Mouse (Mus musculus) midbrain, embryonic 16.5 days (tissue): Measurements from ENCODE around the gene Pparg. TPM values are rescaled to one million over a fixed set of nuclear protein-coding genes. Genes with fewer than 3 reads are reported as not detected.
A peak's percentile ranks its signal among the peaks of the same experiment; 100 is the strongest.

Experiments
- ATAC-seq: fragments of 200-750 bp; cut with Nextera tagmentation; 2 replicates; pipeline ENCODE4 v1.8.0; 2017; ENCODE audit warnings: moderate TSS enrichment
- H3K27ac ChIP-seq: fragments of 300-500 bp; sonication (generic); 2 replicates; pipeline ENCODE4 v1.5.1; 2014; ENCODE audit warnings: mild to moderate bottlenecking, low read length, mixed read lengths
- H3K27me3 ChIP-seq: fragments of 300-500 bp; sonication (generic); 2 replicates; pipeline ENCODE4 v1.6.1; 2014; ENCODE audit warnings: low read depth, low read length, mixed read lengths; ENCODE audit not compliant: control insufficient read depth, insufficient read depth
- H3K36me3 ChIP-seq: fragments of 300-500 bp; sonication (generic); 2 replicates; pipeline ENCODE4 v1.6.1; 2014; ENCODE audit warnings: mild to moderate bottlenecking, low read length, moderate library complexity, mixed read lengths; ENCODE audit not compliant: control insufficient read depth, insufficient read depth
- H3K4me1 ChIP-seq: fragments of 300-500 bp; sonication (generic); 2 replicates; pipeline ENCODE4 v1.6.1; 2014; ENCODE audit warnings: mild to moderate bottlenecking, low read length, mixed read lengths; ENCODE audit not compliant: control insufficient read depth, insufficient read depth
- H3K4me2 ChIP-seq: fragments of 300-500 bp; sonication (generic); 2 replicates; pipeline ENCODE4 v1.6.1; 2014; ENCODE audit warnings: mild to moderate bottlenecking, low read length, mixed read lengths
- H3K4me3 ChIP-seq: fragments of 300-500 bp; sonication (generic); 2 replicates; pipeline ENCODE4 v1.5.1; 2014; ENCODE audit warnings: low read depth, mild to moderate bottlenecking, low read length, moderate library complexity, mixed read lengths
- H3K9ac ChIP-seq: fragments of 300-500 bp; sonication (generic); 2 replicates; pipeline ENCODE4 v1.6.1; 2014; ENCODE audit warnings: low read depth, low read length, mixed read lengths
- H3K9me3 ChIP-seq: fragments of 300-500 bp; sonication (generic); replicated peaks from 2 replicates; pipeline ENCODE4 v1.6.1; 2014; ENCODE audit warnings: mild to moderate bottlenecking, low read length, mixed read lengths; ENCODE audit not compliant: control insufficient read depth, poor library complexity, severe bottlenecking
- WGBS: fragments of 180-500 bp; shearing (Covaris S2); extraction: QIAGEN DNeasy Blood & Tissue Kit; methylation state at CpG from one replicate; pipeline ENCODE4 v1.1.7; 2014; 5-methylcytosine and 5-hydroxymethylcytosine counted together
- polyA plus RNA-seq: library from polyadenylated mRNA; unstranded; fragments of >200 nt; fragmentation: Nextera tagmentation; extraction: Ambion mirVana; gene quantifications from 2 replicates; pipeline ENCODE4 v1.2.1, GENCODE M21; 2015

Gene Pparg
- polyA plus RNA-seq, 1 experiment from 2014 or later = 0.39 TPM

DNA sequence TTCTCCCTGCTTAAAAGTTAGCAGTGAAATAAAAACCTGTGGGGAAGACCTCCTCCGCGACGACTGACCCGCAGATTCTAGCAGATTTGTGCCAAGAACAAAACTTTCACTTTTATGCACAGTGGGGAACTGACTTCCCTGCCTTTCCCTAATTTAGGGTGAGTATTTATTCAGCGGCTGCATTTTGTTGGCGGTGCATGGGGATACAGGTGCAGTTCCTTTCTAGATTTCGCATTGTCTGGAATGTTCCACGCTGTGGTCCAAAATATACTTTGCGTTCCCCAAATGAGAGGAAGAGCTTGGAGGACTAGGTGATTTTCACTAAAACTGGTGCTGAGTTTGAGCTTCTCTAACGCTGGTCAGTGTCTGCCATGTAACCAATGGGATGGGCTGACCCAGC, 16.6 kb upstream of the Pparg start:
- H3K4me3 ChIP-seq = no peak overlapping the region
- H3K9ac ChIP-seq = no peak overlapping the region
- no peak overlapping the region for H3K27ac ChIP-seq
- ATAC-seq = no peak
- 34% methylated on average over 10 of the region's 10 CpGs for WGBS
- no peaks in the 10 kb centered on the region for H3K27me3 ChIP-seq
- no peaks in the 10 kb centered on the region for H3K36me3 ChIP-seq
- H3K4me1 ChIP-seq = no peaks in the 10 kb centered on the region
- no peaks in the 10 kb centered on the region for H3K9me3 ChIP-seq
- no peak overlapping the region for H3K4me2 ChIP-seq

DNA sequence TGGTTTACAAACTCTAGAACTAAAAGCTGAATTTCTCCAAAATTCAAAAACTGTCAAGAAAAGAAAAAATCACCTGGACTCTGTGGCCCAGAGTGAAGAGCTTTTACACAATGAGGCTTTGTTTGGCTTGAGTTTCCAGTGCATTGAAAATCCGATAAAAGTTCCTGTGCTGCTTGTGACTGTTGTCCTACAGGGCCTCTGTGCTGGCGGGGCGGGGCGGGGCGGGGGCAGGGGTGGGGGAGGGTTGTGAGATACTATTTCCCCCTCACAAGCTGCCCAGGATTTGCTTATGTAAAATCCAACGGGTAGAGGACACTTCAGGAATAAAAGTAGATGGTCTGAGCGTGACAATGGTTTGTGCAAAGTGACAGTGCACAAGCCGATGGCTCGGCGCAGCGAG, 16.2 kb upstream of the Pparg start:
- WGBS = 18% methylated on average over 11 of the region's 11 CpGs
- no peaks in the 10 kb centered on the region for H3K9me3 ChIP-seq
- no peak for ATAC-seq
- H3K4me1 ChIP-seq = no peaks in the 10 kb centered on the region
- no peak overlapping the region for H3K27ac ChIP-seq
- H3K36me3 ChIP-seq = no peaks in the 10 kb centered on the region
- no peak overlapping the region for H3K9ac ChIP-seq
- no peak overlapping the region for H3K4me3 ChIP-seq
- no peak overlapping the region for H3K4me2 ChIP-seq
- no peaks in the 10 kb centered on the region for H3K27me3 ChIP-seq

DNA sequence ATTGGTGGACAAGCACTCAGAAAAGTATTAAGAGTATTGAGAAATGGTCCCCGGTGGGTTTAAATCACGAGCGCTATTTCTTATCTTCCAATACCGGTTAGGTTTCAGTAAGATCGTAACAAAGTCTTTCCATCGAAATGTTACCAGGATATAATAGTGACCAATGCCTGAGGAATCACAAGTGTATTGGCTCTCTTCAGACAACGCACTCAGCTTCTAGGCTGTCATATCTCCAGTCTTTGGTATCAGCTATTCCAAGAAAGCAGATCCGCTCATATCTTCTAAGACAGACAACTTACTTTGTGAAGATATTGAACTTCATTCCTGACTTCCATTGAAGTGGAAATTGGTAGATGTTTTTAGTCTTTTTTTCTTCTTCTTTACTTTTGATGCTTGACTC, 15.7 kb upstream of the Pparg start:
- no peak overlapping the region for H3K27ac ChIP-seq
- 82% methylated on average over 8 of the region's 8 CpGs for WGBS
- H3K4me3 ChIP-seq = no peak overlapping the region
- H3K4me1 ChIP-seq = no peaks in the 10 kb centered on the region
- no peaks in the 10 kb centered on the region for H3K36me3 ChIP-seq
- H3K9me3 ChIP-seq = no peaks in the 10 kb centered on the region
- no peak overlapping the region for H3K9ac ChIP-seq
- no peak overlapping the region for H3K4me2 ChIP-seq
- H3K27me3 ChIP-seq = no peaks in the 10 kb centered on the region
- no peak for ATAC-seq

- no peak overlapping the region for H3K4me3 ChIP-seq
- no peak overlapping the region for H3K27ac ChIP-seq
- H3K36me3 ChIP-seq = no peaks in the 10 kb centered on the region
- H3K9ac ChIP-seq = no peak overlapping the region
- H3K27me3 ChIP-seq = no peaks in the 10 kb centered on the region
- no peaks in the 10 kb centered on the region for H3K4me1 ChIP-seq
- 80% methylated on average over 5 of the region's 5 CpGs for WGBS
- H3K4me2 ChIP-seq = no peak overlapping the region
- H3K9me3 ChIP-seq = no peaks in the 10 kb centered on the region
- ATAC-seq = no peak
These were observed 10.9 kb upstream of the Pparg start for GRCm38 (mm10) chr6:115349641-115350464.

- Histone ChIP-seq H3K27me3 (peaks cover 22% of the 10 kb centered on the region), H3K4me1 (peaks cover 6% of the 10 kb centered on the region; the same call in 1 of the 2 replicates), H3K27ac (no peak overlapping the region), H3K4me2 (peak overlapping the region; percentile 99), H3K4me3 (peak overlapping the region; percentile 66), H3K9ac (peak overlapping the region; percentile 69), H3K9me3 (no peaks in the 10 kb centered on the region), H3K36me3 (no peaks in the 10 kb centered on the region)
- ATAC-seq = peak; percentile 79
- under 1% methylated on average over 47 of the region's 48 CpGs for WGBS
These were observed 1.1 kb downstream of the Pparg start for GRCm38 (mm10) chr6:115361606-115362462.

GRCm38 (mm10) chr6:115366869-115367610, 6.3 kb downstream of the Pparg start:
- no peaks in the 10 kb centered on the region for H3K36me3 ChIP-seq
- H3K27ac ChIP-seq = no peak overlapping the region
- no peaks in the 10 kb centered on the region for H3K9me3 ChIP-seq
- H3K9ac ChIP-seq = no peak overlapping the region
- peaks cover 4% of the 10 kb centered on the region; the same call in 1 of the 2 replicates for H3K27me3 ChIP-seq
- no peak overlapping the region for H3K4me2 ChIP-seq
- no peak for ATAC-seq
- no peak overlapping the region for H3K4me3 ChIP-seq
- H3K4me1 ChIP-seq = no peaks in the 10 kb centered on the region
- WGBS = 84% methylated on average over 3 of the region's 3 CpGs

GRCm38 (mm10) chr6:115374871-115375852, 14.4 kb downstream of the Pparg start:
- Histone ChIP-seq H3K9me3 (no peaks in the 10 kb centered on the region), H3K27me3 (no peaks in the 10 kb centered on the region), H3K4me2 (no peak overlapping the region), H3K36me3 (no peaks in the 10 kb centered on the region), H3K9ac (no peak overlapping the region), H3K27ac (no peak overlapping the region), H3K4me1 (no peaks in the 10 kb centered on the region), H3K4me3 (no peak overlapping the region)
- no peak for ATAC-seq
- WGBS = 92% methylated on average over 5 of the region's 5 CpGs

- WGBS = 94% methylated on average over 5 of the region's 5 CpGs
- Histone ChIP-seq H3K4me1 (no peaks in the 10 kb centered on the region), H3K27me3 (no peaks in the 10 kb centered on the region), H3K9me3 (no peaks in the 10 kb centered on the region), H3K4me2 (no peak overlapping the region), H3K9ac (no peak overlapping the region), H3K4me3 (no peak overlapping the region), H3K36me3 (no peaks in the 10 kb centered on the region), H3K27ac (no peak overlapping the region)
- no peak for ATAC-seq
These were observed 19.8 kb downstream of the Pparg start for GRCm38 (mm10) chr6:115380596-115380995.
